Mouse (Mus musculus): ENCODE measurements around the gene Exoc6.
"Not testable (repeated sequence)": the region's sequence is repeated elsewhere in the genome, so short reads cannot be mapped to it uniquely, and the experiment has no call there.

Gene Exoc6

GRCm38 (mm10) chr19:37550101-37551039, at the start of gene Exoc6:
Exoc6 (plus strand) TSS chr19:37550418.
- peak; percentile 71 for DNase-seq (ENCODE audit: low read depth)

- DNase-seq (ENCODE audit: low read depth): no peak
Observed at GRCm38 (mm10) chr19:37502996-37503395, 47.2 kb upstream of the Exoc6 start.

GRCm38 (mm10) chr19:37506066-37506465, 44.2 kb upstream of the Exoc6 start:
- DNase-seq (ENCODE audit: low read depth): no peak

GRCm38 (mm10) chr19:37506614-37507013, 43.6 kb upstream of the Exoc6 start:
- DNase-seq (ENCODE audit: low read depth): no peak

- peak; percentile 94 for DNase-seq (ENCODE audit: low read depth)
Observed at GRCm38 (mm10) chr19:37509725-37510124, 40.5 kb upstream of the Exoc6 start.

GRCm38 (mm10) chr19:37514811-37515292, 35.4 kb upstream of the Exoc6 start:
- DNase-seq (ENCODE audit: low read depth): peak; percentile 98

GRCm38 (mm10) chr19:37517419-37517818, 32.8 kb upstream of the Exoc6 start:
- DNase-seq (ENCODE audit: low read depth): peak; percentile 47

GRCm38 (mm10) chr19:37520740-37521433, 29.3 kb upstream of the Exoc6 start:
- DNase-seq (ENCODE audit: low read depth): no peak

- DNase-seq (ENCODE audit: low read depth): no peak
Observed at GRCm38 (mm10) chr19:37521434-37521781, 28.8 kb upstream of the Exoc6 start.

- DNase-seq (ENCODE audit: low read depth): peak; percentile 81
Observed at GRCm38 (mm10) chr19:37523280-37524062, 26.7 kb upstream of the Exoc6 start.

GRCm38 (mm10) chr19:37525925-37526324, 24.3 kb upstream of the Exoc6 start:
- no peak for DNase-seq (ENCODE audit: low read depth)

GRCm38 (mm10) chr19:37526768-37527167, 23.4 kb upstream of the Exoc6 start:
- DNase-seq (ENCODE audit: low read depth): no peak

GRCm38 (mm10) chr19:37527736-37528135, 22.5 kb upstream of the Exoc6 start:
- DNase-seq (ENCODE audit: low read depth): not testable (repeated sequence)

- peak; percentile 87 for DNase-seq (ENCODE audit: low read depth)
Observed at GRCm38 (mm10) chr19:37528581-37528980, 21.6 kb upstream of the Exoc6 start.

GRCm38 (mm10) chr19:37529296-37529695, 20.9 kb upstream of the Exoc6 start:
- no peak for DNase-seq (ENCODE audit: low read depth)

- DNase-seq (ENCODE audit: low read depth): peak; percentile 87
Observed at GRCm38 (mm10) chr19:37529975-37530515, 20.2 kb upstream of the Exoc6 start.

GRCm38 (mm10) chr19:37530601-37531000, 19.6 kb upstream of the Exoc6 start:
- DNase-seq (ENCODE audit: low read depth): peak; percentile 63

- DNase-seq (ENCODE audit: low read depth): peak; percentile 51
Observed at GRCm38 (mm10) chr19:37531200-37531845, 18.9 kb upstream of the Exoc6 start.

- no peak for DNase-seq (ENCODE audit: low read depth)
Observed at GRCm38 (mm10) chr19:37533196-37533595, 17.0 kb upstream of the Exoc6 start.

- peak; percentile 85 for DNase-seq (ENCODE audit: low read depth)
Observed at GRCm38 (mm10) chr19:37534737-37535365, 15.4 kb upstream of the Exoc6 start.

- no peak for DNase-seq (ENCODE audit: low read depth)
Observed at GRCm38 (mm10) chr19:37536426-37536825, 13.8 kb upstream of the Exoc6 start.

Data from 416B (cell line).